Mouse (Mus musculus) kidney, adult 2 months (tissue): ENCODE measurements at regions not wholly inside any gene's neighbourhood (a gene's known extent, or its start where the extent isn't known, plus 50 kb on each side); places are given as distances from the start of the nearest gene placed in this dataset.

Source experiments
- DNase-seq: peaks from one replicate; pipeline ENCODE4 v3.0.0; 2021
- H3K27ac ChIP-seq: fragments of 200-500 bp; 2 replicates; pipeline ENCODE4 v1.5.1; 2012; ENCODE audit warnings: low read depth, low read length, control low read depth, inconsistent platforms; ENCODE audit not compliant: insufficient read depth
- H3K27me3 ChIP-seq: fragments of 200-500 bp; replicated peaks from 2 replicates; pipeline ENCODE4 v1.6.1; 2012; ENCODE audit warnings: mild to moderate bottlenecking, moderate library complexity, low read length, inconsistent platforms; ENCODE audit not compliant: control insufficient read depth, insufficient read depth
- H3K36me3 ChIP-seq: fragments of 200-500 bp; 2 replicates; pipeline ENCODE4 v1.6.1; 2012; ENCODE audit warnings: mild to moderate bottlenecking, moderate library complexity, low read length, inconsistent platforms; ENCODE audit not compliant: control insufficient read depth, insufficient read depth
- H3K4me1 ChIP-seq: fragments of 200-500 bp; 2 replicates; pipeline ENCODE4 v1.6.1; 2011; ENCODE audit warnings: low read length; ENCODE audit not compliant: control insufficient read depth, insufficient read depth
- H3K4me3 ChIP-seq: fragments of 200-500 bp; 2 replicates; pipeline ENCODE4 v1.5.1; 2011; ENCODE audit warnings: mild to moderate bottlenecking, low read depth, low read length, control low read depth; ENCODE audit not compliant: insufficient read depth
- CTCF ChIP-seq: fragments of 200-500 bp; conservative IDR thresholded peaks from 2 replicates; pipeline ENCODE4 v1.5.1; 2011; ENCODE audit warnings: low read depth, mild to moderate bottlenecking, control low read depth, low read length, moderate library complexity, mixed read lengths; ENCODE audit not compliant: insufficient read depth, insufficient read length
- POLR2A ChIP-seq: fragments of 200-500 bp; IDR thresholded peaks from one replicate; pipeline ENCODE4 v1.6.1; 2011; ENCODE audit warnings: low read depth, low read length, control low read depth
- WGBS: fragments of 180-500 bp; shearing (Covaris S2); methylation state at CpG from one replicate; pipeline ENCODE4 v1.1.7; 2018; 5-methylcytosine and 5-hydroxymethylcytosine counted together

DNA sequence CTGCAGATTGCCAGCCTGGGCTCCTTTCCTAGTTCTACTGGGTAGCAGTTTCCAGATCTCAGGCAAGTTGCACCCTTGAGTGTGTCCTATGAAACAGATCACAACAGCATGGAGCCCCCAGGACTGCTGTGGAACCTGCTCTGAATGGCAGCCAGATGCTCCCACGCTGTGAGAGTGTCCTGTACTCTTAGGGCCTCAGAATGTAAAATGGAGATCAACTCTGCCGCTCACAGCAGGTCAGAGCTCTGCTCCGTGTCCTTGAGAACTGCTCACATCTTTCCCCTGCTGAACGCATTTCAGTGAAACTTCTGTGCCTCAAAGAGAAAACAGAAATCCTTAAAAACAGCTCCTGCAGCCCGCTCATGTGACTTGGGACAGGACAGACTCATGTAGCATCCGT is 203.7 kb upstream of the Nlrp1b start:
- Histone ChIP-seq H3K27me3 (no peaks in the 10 kb centered on the region), H3K27ac (no peak overlapping the region), H3K36me3 (no peaks in the 10 kb centered on the region), H3K4me3 (no peak overlapping the region), H3K4me1 (no peaks in the 10 kb centered on the region)
- no peak for TF ChIP-seq CTCF
- no peak for TF ChIP-seq POLR2A
- no peak for DNase-seq
- 60% methylated on average over 6 of the region's 6 CpGs for WGBS

DNA sequence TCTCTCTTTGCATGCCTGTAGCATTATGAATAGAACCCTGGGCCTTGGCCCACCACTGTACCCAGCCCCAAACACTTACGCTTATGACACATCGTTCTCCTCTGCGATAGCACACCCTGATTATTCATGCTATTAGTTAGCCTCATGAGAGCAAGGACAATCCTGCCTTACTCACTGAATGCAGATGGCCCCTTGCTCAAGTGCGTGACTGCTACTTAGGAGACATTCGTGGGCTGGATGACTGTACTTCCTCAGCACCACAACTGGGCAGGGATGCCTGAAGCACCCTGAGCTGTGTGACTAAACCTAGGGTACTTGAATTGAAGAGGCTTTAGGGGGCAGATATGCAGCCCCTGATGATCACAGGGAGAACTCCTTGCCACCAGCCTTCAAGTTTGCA is 204.4 kb upstream of the Nlrp1b start:
- H3K27ac ChIP-seq = no peak overlapping the region
- TF ChIP-seq POLR2A (no peak), CTCF (no peak)
- H3K27me3 ChIP-seq = no peaks in the 10 kb centered on the region
- H3K4me1 ChIP-seq = no peaks in the 10 kb centered on the region
- H3K4me3 ChIP-seq = no peak overlapping the region
- no peaks in the 10 kb centered on the region for H3K36me3 ChIP-seq
- no peak for DNase-seq
- WGBS = 86% methylated on average over 5 of the region's 5 CpGs

DNA sequence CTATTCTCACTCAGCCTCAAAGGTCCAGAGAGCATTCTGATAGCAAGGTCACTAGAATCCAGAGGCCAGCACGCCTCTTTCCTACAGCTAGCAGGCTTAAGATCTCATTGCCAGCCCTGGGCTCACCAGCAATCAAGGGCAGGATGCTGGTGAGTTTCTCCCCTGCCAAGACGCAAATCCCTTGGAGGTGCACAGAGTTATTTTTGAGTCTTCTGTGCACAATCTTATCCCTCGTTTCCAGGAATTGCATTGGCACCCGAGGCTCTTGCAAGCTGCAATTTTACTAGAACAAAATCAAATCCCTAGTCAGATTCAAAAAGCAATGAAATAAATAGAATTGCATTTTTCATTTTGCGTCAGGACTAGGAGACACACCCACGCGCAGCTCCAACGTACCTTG is 205.2 kb upstream of the Nlrp1b start:
- 75% methylated on average over 8 of the region's 8 CpGs for WGBS
- no peaks in the 10 kb centered on the region for H3K27me3 ChIP-seq
- no peak for TF ChIP-seq POLR2A
- no peak for TF ChIP-seq CTCF

DNA sequence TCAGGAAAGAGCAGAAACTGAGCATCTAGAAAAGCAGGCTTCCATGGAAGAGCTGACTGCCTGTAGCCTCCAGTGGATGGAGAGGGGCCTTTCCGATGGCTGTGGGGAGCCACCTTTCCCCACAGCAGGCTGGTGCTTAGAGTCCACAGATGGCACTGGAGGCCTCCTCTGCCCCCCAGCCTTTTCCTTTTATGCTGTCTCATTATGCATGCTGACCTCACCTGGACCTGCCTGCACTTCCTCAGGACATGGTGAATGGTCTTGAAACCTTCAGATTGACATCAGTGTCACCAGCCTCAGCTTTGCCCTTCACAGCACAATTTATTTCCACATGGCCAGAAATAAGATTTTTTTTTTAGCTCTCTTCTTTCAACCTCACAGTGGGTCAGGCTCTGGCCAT is 205.8 kb upstream of the Nlrp1b start:
- 78% methylated on average over 1 of the region's 1 CpGs for WGBS
- no peak for DNase-seq
- no peak overlapping the region for H3K27ac ChIP-seq
- H3K4me3 ChIP-seq = no peak overlapping the region
- no peak for TF ChIP-seq POLR2A
- no peak for TF ChIP-seq CTCF
- H3K36me3 ChIP-seq = no peaks in the 10 kb centered on the region
- no peaks in the 10 kb centered on the region for H3K27me3 ChIP-seq
- no peaks in the 10 kb centered on the region for H3K4me1 ChIP-seq

More for the DNA sequence above, 205.2 kb upstream of the Nlrp1b start:
- Histone ChIP-seq H3K27ac (no peak overlapping the region), H3K36me3 (no peaks in the 10 kb centered on the region), H3K4me3 (no peak overlapping the region), H3K4me1 (no peaks in the 10 kb centered on the region)
- DNase-seq = no peak

DNA sequence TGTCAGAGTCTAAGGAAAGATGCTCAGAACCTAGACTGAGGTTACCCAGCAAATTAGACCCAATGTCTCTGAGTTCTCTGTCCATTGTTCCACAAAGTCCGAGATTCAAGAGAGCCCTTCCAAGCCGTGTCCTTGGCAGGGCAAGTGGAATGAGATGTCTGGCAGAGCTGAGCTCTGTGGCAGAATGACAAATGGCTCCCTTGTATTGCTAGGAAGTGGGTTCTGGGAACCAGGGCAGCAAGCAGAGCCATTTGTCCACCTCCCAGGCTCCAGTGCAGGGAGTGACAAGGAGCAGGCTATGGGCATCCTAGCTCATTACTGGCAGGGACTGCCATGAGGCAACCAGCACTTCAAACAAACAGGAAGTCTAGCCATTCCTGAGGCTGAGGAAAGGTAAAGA is 206.3 kb upstream of the Nlrp1b start:
- Histone ChIP-seq H3K27ac (no peak overlapping the region), H3K4me1 (no peaks in the 10 kb centered on the region), H3K36me3 (no peaks in the 10 kb centered on the region), H3K27me3 (no peaks in the 10 kb centered on the region), H3K4me3 (no peak overlapping the region)
- no peak for DNase-seq
- 60% methylated on average over 2 of the region's 2 CpGs for WGBS
- TF ChIP-seq CTCF (no peak), POLR2A (no peak)

DNA sequence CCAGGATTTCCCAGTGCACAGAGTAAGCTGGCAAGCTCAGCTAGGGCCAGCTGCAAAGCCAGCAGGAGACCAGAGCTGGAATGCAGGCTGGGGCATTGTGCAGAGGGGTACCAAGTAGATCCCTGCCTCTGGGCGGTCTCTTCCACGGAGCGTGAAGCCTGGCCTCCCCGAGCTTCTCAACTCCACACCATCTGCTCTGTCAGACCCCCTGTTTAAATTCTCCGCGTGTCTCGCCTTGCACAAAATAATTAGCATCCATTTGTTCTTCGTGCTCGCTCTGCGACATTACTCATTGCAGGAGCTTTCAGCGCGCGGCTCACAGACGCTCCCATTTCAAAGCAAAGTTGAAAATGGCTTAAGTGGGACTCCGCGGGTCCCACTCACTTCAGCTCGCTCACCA is 209.3 kb upstream of the Nlrp1b start:
- Histone ChIP-seq H3K4me3 (no peak overlapping the region), H3K27me3 (no peaks in the 10 kb centered on the region), H3K36me3 (no peaks in the 10 kb centered on the region), H3K4me1 (no peaks in the 10 kb centered on the region), H3K27ac (no peak overlapping the region)
- TF ChIP-seq POLR2A (no peak), CTCF (no peak)
- 4% methylated on average over 17 of the region's 17 CpGs for WGBS
- no peak for DNase-seq

DNA sequence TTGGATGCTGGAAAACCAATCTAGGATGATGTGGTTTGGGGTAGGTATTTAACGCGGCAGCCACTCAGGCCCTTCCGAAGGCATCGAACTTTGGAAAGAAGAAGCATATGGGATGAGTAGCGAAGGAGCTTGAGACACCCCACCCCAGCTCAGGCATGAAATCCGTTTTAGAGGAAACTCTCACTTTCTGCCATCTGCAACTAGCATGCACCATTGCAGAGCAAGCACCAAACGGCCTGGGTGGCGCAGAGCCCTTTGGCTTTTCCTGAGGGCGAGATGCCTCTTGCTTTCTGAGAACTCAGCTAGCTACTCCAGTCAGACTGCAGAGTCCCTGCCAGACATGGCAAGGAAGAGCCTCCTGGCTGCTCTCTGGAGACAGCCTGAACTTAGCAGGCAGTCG is 209.9 kb upstream of the Nlrp1b start:
- TF ChIP-seq CTCF = no peak
- no peak for TF ChIP-seq POLR2A
- Histone ChIP-seq H3K27me3 (no peaks in the 10 kb centered on the region), H3K4me3 (no peak overlapping the region), H3K36me3 (no peaks in the 10 kb centered on the region), H3K4me1 (no peaks in the 10 kb centered on the region), H3K27ac (no peak overlapping the region)
- WGBS = 57% methylated on average over 10 of the region's 10 CpGs
- DNase-seq = no peak

DNA sequence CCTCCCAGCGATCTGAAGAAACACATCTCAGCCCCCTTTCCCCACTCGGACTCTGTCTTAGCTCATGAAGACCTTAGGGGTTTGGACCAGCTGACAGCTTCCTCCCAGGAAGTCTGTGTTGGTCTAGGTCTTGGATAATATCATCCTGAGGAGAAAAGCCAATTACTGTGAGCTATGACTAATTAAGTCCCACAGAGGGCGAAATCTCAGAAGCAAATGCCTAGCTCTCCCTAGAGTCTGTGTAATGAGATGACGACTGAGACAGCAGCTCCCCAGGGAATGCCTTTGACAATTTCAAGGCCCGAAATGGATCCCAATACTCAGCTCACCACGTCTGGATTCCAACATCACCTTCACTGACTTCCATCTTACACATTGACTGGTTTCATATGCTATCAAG is 213.5 kb upstream of the Nlrp1b start:
- Histone ChIP-seq H3K27me3 (no peaks in the 10 kb centered on the region), H3K4me3 (no peak overlapping the region), H3K4me1 (no peaks in the 10 kb centered on the region), H3K27ac (no peak overlapping the region), H3K36me3 (no peaks in the 10 kb centered on the region)
- DNase-seq = no peak
- TF ChIP-seq POLR2A (no peak), CTCF (no peak)
- 57% methylated on average over 6 of the region's 6 CpGs for WGBS
